Mouse (Mus musculus) cerebellum, postnatal 14 days (tissue): ENCODE results near the gene Frmd8.
A peak's percentile ranks its signal among the peaks of the same experiment; 100 is the strongest.

Experiments
- DNase-seq, 2 experiments: peaks; one replicate each; pipeline ENCODE4 v3.0.0; 2021; ENCODE audit warnings: mixed read lengths in 2 of 2

The Frmd8 gene

GRCm38 (mm10) chr19:5837606-5838005 lies 37.5 kb downstream of the Frmd8 start:
- no peak for DNase-seq

DNA sequence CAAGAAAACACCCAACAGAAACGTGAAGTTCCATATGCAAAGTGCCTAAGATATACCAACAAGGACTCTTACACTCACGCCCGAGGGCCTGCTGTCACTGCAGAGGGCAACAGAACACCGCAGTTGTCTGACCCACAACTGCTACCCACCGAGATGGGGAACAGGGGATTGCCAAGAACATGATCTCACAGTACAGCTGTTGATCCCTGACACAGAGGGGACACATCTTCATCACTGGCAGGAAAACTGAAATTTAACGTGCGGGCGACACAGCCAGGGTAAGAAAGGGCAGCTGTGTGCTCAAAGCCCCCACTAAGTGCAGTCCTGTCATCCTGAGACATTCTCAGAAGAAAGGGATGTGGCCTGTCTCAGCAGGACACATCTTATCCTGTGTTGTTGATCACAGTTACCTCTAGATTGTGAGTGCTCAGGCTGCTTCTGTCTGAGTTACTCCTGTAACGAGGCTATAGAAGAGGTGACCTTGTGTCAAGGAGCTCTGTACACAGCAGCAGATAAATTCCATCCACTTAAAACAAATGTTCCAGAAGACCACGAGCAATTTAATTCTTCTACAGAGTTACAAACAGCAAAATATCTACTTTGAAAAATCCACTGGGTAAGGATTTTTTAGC lies 38.0 kb downstream of the Frmd8 start:
- DNase-seq: no peak

DNA sequence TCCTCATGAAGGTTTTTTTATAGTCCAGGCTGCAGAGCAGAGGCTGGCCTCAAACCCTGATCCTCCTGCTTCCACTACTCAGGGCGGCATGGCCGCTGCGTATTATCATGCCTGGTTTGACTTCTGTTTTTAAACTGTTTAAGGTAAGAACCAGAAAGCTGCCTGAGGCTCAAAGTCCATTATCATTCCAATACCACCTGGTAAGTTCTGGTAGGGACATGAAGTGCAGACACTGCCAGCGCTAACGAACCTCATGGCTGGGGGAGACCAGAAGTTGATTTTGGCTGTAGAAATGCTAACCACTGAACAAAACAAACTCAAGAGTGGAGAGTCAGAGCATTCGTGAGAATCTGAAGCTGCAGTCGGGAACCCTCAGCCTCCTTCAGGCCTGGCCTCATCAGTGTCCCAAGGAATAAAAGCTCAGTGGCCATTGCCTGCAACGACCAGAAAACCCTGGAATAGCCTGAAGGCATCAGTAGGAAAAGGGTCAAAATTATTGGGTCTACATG lies 39.1 kb downstream of the Frmd8 start:
- DNase-seq: no peak

- DNase-seq: no peak
These were observed 39.8 kb downstream of the Frmd8 start for GRCm38 (mm10) chr19:5835054-5835921.

- DNase-seq: no peak
These were observed 40.7 kb downstream of the Frmd8 start for GRCm38 (mm10) chr19:5834260-5834925.

GRCm38 (mm10) chr19:5833287-5834100 lies 41.6 kb downstream of the Frmd8 start:
- no peak for DNase-seq

GRCm38 (mm10) chr19:5832326-5832725 lies 42.7 kb downstream of the Frmd8 start:
- DNase-seq: no peak

- no peak for DNase-seq
These were observed 43.1 kb downstream of the Frmd8 start for GRCm38 (mm10) chr19:5831958-5832320.

DNA sequence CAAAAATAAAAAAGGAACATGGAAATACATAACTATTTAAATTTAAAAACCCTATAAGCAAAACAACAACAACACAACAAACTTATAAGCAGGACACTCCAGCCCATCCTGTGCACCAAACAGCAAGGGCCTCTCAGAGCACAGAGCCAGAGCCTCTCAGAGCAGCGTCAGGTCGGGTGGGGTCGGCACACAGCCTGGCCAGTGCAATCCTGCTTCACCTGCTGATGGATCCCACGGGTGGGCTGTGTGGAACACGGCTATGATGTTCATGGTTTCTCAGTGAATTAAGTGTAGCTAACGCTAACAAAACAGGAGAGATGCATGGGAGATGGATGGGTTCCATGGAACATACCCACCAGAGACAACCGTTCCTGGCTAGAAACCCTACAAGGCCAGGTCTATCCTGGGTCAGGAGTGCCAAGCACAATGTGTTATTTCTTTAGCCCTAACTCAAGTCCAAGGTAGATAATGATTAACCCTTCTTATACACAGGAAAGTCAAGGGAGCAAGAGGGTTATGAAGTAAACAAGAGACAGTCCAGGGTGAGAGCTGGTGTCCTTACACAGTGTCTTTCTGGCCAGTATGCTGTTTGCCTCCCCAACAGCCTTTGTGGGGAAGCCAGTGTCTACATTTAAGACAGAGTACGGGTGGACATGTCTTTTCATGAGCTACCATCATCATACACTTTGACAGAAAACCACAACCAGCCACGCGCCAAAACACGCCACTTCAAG lies 43.7 kb downstream of the Frmd8 start:
- no peak for DNase-seq

GRCm38 (mm10) chr19:5830776-5831175 lies 44.3 kb downstream of the Frmd8 start:
- no peak for DNase-seq

- no peak for DNase-seq
These were observed 45.0 kb downstream of the Frmd8 start for GRCm38 (mm10) chr19:5829958-5830615.

GRCm38 (mm10) chr19:5828905-5829304 lies 46.2 kb downstream of the Frmd8 start:
- no peak for DNase-seq

DNA sequence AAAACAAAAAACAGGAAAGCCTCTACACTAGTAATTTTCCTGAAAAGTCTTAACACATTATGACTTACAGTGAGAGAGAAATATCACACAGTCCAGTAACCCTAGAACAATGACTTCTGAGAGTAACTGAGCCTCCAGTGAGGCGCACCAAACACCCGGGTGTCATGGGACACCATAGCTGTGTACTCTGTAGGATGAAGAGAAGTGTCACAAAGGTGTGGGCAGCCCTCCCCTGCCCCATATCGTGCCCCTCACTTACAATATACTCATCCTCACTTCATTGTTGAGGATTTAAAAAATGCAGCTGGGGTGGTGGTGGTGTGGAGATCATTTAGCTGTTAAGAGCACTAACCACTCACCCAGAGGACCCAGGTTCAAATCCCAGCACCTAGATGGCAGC lies 46.9 kb downstream of the Frmd8 start:
- DNase-seq: no peak

DNA sequence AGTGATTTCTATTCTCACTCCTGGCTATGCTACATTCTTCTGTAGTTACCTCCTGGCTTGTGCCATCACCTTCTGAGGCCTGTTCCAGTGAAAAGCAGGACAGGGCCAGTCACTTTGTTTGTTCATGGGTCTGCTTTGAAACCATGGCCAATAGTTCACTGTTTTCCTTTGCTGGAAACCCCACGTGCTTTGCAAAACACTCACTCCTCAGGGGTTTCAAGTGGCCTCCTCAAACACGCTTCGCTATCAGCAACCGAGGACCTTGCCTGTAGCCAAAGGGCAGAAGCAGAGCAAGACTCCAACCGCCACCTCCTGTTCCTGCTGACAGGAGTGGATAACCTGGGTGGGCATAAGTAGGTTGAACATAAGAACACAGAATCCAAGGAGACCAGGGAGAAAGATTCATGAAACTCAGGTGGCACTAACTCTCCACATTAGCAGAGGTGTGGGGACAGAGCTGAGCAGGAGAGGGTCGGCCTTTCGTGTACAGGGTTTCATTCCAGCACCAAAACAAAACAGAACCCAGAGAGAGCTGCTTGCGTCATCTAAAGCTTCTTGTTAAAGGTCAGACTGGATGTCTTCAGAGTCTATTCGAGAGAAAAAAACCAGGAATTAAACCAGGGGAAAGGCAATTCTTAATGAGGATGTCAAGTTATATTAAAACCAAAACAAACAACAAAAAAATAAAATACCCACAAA lies 47.5 kb downstream of the Frmd8 start:
- DNase-seq: no peak

DNA sequence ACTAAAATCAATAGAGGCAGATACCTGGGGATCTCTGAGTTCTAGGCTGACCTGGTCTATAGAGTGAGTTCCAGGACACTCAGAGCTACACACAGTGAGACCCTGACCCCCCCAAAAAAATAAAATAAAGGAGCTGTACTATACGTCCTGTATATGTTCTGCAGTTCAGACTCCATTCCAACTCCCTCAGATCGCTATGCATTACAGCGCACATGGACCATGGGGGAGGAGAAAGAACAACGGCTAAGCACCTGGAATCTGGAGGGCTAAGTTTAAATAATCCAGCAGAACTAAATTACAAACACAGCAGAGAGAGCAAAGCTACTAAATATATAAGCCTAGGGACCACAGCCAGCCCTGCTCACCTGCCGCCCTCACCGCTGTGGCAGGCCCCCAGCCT lies 48.0 kb downstream of the Frmd8 start:
- no peak for DNase-seq

- DNase-seq: no peak
These were observed 48.4 kb downstream of the Frmd8 start for GRCm38 (mm10) chr19:5826731-5827002.

- DNase-seq: no peak
These were observed 49.0 kb downstream of the Frmd8 start for GRCm38 (mm10) chr19:5825901-5826730.

DNA sequence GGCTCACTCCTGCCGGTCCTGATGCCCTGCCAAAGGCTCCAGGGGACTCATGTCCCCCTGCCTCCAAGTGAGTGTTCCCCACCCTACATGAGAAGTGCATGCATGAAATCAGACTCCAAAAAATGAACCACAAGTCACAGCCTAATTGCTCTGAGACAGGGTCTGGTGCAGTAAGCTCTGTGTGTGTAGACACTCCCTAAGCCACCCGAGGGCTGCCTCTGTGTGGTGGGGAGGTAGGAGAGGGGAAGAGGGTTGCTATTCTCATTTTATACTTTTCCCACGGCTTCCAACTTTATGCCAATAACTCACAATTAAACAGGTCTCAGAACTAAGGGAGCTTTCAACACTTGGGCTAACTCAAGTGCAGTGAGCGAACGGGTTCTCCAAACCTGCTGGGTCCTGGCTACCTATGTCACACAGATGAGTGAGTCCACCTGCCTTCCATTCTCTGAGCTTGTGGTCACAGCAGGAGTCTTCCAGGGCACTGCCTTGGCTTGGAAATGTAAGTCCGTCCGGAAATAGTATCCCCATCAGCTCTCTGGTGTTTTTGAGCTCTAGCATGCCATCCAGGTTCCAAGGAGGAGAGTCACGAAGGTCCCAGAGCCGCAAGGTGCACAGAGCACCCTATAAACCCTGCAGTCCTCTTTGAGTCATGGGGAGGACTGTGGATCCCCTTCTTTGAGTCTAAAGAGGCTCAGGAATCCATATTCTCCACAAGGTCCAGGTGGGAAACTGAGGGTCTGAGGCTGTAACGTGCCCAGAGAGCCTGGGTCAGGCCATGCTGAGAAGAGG lies 50.1 kb downstream of the Frmd8 start:
- peak; percentile 66 to 71 for DNase-seq
